Mouse (Mus musculus): ENCODE results near the gene Rhox8. TPM values are rescaled to one million over a fixed set of nuclear protein-coding genes. Genes with fewer than 3 reads are reported as not detected.

The Rhox8 gene
- polyA plus RNA-seq, 1 experiment from 2014 or later, result not detected

Other genes starting within 250 kb of the Rhox8 start
- gene Rhox2g, start 235.5 kb downstream of the Rhox8 start, polyA plus RNA-seq (2015; fragmentation: Nextera tagmentation; extraction: Ambion mirVana), result not detected in 2 replicates
- not detected in 2 replicates for gene Rhox4g, start 227.6 kb downstream of the Rhox8 start, polyA plus RNA-seq (2015; fragmentation: Nextera tagmentation; extraction: Ambion mirVana)
- not detected in 2 replicates for gene Rhox3h, start 210.2 kb downstream of the Rhox8 start, polyA plus RNA-seq (2015; fragmentation: Nextera tagmentation; extraction: Ambion mirVana)
- gene Rhox2h, start 205.7 kb downstream of the Rhox8 start, polyA plus RNA-seq (2015; fragmentation: Nextera tagmentation; extraction: Ambion mirVana), result not detected in 2 replicates
- 1.1 and 1.5 TPM in 2 replicates for gene Rhox5, start 74.1 kb downstream of the Rhox8 start, polyA plus RNA-seq (2015; fragmentation: Nextera tagmentation; extraction: Ambion mirVana)
- gene Rhox6, start 52.0 kb downstream of the Rhox8 start, polyA plus RNA-seq (2015; fragmentation: Nextera tagmentation; extraction: Ambion mirVana), result not detected in 2 replicates
- gene Rhox7a, start 47.3 kb downstream of the Rhox8 start, polyA plus RNA-seq (2015; fragmentation: Nextera tagmentation; extraction: Ambion mirVana), result not detected in 2 replicates
- gene Rhox7b, start 18.3 kb upstream of the Rhox8 start, polyA plus RNA-seq (2015; fragmentation: Nextera tagmentation; extraction: Ambion mirVana), result not detected in 2 replicates
- not detected in 2 replicates for gene Rhox9, start 22.8 kb upstream of the Rhox8 start, polyA plus RNA-seq (2015; fragmentation: Nextera tagmentation; extraction: Ambion mirVana)
- not detected in 2 replicates for gene Btg1-ps1, start 139.9 kb upstream of the Rhox8 start, polyA plus RNA-seq (2015; fragmentation: Nextera tagmentation; extraction: Ambion mirVana)
- not detected in 2 replicates for gene Btg1-ps2, start 164.2 kb upstream of the Rhox8 start, polyA plus RNA-seq (2015; fragmentation: Nextera tagmentation; extraction: Ambion mirVana)
- gene Rhox10, start 187.5 kb upstream of the Rhox8 start, polyA plus RNA-seq (2015; fragmentation: Nextera tagmentation; extraction: Ambion mirVana), result not detected in 2 replicates
- gene Rhox11, start 206.2 kb upstream of the Rhox8 start, polyA plus RNA-seq (2015; fragmentation: Nextera tagmentation; extraction: Ambion mirVana), result not detected in 2 replicates
- gene Rhox12, start 232.0 kb upstream of the Rhox8 start, polyA plus RNA-seq (2015; fragmentation: Nextera tagmentation; extraction: Ambion mirVana), result not detected in 2 replicates
- not detected in 2 replicates for gene Rhox13, start 242.3 kb upstream of the Rhox8 start, polyA plus RNA-seq (2015; fragmentation: Nextera tagmentation; extraction: Ambion mirVana)

Data from lung, postnatal 0 days (tissue).